Mouse (Mus musculus) megakaryocyte-erythroid progenitor cell, adult 5-6 weeks (primary cell): Measurements from ENCODE around the gene Gimap5. TPM values are rescaled to one million over a fixed set of nuclear protein-coding genes. Genes with fewer than 3 reads are reported as not detected.

ENCODE experiments used
- ATAC-seq: replicated peaks from 2 replicates; pipeline ENCODE4 v1.8.0; 2016; ENCODE audit warnings: mild to moderate bottlenecking, inconsistent platforms; ENCODE audit not compliant: severe bottlenecking, poor library complexity, low FRiP score, low TSS enrichment
- total RNA-seq, 2 experiments: library from RNA; stranded (forward) in 1 of 2; stranded (reverse) in 1 of 2; fragments of 200-1000, 215-1000 nt in 1 of 2; fragments of >200 nt in 1 of 2; fragmentation: Nextera tagmentation in 1 of 2; gene quantifications; 2 replicates each; pipeline ENCODE4 v1.2.3; 2014 to 2017

Gene Gimap5
- total RNA-seq, 2 experiments from 2014 or later = 1.5 to 6.1 TPM

DNA sequence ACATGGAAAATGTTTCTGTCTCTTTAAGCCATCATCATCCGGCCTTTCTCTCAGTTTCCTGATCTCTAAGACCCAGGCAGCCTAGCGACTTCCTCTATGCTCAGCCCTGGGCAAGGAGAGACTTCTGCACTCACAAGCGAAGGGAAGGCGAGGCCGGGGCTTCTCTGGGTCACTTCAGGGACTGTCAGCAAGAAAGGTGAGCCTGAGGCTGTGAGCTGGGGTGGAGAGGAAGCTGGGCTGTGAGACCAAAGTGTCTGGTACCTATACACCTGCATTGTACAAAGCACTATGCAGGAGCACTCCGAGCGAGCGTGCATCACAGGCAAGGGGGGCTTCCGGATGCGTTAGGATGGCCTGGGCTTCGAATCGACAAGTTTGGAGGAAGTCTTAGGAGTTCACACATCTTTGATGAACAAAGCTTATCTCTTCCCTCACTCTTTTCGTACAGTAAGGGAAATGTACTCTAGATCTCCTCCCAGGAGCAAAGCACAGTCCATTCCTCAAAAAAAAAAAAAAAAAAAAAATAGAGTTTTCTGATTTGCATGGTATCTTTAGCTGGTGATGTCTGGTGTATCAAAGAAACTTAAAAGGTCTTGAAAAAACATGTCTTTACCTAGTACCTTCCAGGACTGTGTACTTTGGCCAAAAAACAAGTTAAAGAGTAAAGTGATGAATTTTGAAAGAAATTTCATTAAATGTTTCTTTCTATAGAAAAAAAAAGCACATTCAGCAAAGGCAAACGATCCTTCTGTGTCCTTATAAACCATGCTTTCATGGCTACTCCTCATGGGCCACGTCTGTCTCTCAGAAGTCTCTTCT is 6.8 kb upstream of the Gimap5 start, which contains the start of gene Gimap1:
Gene Gimap1, plus strand, starts transcription at position 94 of the 819 bp plus-strand sequence.
- ATAC-seq = 0 out of 2 replicates have a peak, but pooled peaks have one; percentile 41

DNA sequence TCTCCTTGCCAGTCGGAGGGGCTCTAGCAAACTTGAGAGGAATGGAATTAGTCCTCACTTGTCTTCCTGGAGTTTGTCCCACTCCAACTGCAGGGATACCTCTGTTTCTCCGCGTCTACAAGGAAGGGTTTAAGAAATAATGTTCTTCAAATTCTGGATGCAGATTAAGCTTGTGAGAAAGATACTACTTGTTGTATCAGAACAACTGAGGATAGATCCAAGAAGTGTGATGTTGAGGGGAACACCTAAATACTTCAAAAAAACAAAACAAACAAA is 6.3 kb upstream of the Gimap5 start:
- ATAC-seq = no peak

DNA sequence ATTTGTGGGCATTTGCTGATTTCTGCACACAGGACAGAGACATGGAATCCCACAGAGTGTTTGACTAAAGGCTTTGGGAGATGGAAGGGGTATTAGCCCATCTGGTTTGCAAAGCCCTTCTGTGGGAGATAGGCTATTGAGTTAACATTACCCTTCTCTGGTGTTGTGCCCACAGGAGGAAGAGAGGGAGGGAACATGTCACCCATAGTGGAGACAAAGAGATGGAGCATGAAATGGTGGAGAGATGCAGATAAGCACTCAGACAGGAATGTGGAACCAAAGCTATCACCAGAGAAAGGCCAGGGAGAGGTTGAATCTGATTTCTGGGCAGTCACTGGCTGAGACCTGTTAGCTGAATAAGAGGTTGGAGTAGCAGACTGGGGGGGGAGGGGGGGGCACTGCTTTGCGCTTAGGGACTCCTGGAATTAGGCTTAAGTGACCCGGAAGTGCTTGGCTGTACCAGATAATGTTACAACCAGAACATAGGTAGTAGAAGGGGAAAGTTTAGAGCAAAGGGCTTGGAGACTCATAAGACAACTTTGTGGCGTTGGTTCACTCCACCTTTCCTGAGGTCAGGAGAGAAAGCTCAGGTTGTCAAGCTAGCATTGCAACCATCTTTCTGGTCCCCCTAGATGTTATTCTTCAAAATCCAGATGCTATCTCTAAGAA is 5.4 kb upstream of the Gimap5 start:
- no peak for ATAC-seq

DNA sequence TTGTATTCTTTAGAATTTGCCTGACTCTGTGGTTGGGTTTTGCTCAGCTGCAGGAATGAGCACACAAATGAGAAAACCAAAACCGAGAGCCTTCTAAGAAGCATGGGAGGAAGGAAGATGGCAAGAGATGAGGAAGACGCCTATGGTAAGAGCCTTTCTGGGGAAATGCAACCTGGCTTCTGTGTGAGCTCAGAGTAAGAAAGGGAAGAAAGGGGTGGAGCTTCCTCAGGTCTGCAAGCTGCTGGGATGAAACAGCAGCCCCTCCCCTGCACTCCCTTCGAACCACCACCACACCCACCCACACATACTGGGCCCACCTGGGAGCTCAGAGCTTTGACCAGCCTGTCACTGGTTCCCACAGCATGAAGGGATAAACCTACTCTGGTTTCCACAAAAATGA is 4.7 kb upstream of the Gimap5 start:
- ATAC-seq = no peak

DNA sequence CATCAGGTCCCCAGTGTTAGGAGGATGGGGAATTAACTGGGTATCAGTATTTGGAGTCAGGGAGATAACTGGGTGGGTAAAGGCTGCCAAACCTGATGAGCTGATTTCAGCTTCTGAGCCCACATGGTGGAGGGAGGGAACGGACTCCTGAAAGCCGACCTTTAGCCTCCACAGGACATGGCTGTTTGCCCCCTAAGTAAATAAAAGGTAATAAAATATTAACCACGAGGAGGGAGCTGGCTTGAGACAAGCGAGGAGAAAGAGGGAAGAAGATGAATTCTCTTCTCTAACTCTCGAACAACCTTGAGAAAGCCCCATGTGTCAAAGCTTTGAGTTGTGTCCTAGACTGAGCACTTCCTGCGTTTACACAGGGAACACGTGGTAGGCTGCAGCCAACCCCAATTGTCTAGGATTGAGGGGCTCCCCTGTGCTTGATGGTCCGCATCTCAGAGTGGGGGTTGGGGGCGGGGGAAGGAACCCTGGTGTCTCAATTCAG is 4.2 kb upstream of the Gimap5 start:
- no peak for ATAC-seq

DNA sequence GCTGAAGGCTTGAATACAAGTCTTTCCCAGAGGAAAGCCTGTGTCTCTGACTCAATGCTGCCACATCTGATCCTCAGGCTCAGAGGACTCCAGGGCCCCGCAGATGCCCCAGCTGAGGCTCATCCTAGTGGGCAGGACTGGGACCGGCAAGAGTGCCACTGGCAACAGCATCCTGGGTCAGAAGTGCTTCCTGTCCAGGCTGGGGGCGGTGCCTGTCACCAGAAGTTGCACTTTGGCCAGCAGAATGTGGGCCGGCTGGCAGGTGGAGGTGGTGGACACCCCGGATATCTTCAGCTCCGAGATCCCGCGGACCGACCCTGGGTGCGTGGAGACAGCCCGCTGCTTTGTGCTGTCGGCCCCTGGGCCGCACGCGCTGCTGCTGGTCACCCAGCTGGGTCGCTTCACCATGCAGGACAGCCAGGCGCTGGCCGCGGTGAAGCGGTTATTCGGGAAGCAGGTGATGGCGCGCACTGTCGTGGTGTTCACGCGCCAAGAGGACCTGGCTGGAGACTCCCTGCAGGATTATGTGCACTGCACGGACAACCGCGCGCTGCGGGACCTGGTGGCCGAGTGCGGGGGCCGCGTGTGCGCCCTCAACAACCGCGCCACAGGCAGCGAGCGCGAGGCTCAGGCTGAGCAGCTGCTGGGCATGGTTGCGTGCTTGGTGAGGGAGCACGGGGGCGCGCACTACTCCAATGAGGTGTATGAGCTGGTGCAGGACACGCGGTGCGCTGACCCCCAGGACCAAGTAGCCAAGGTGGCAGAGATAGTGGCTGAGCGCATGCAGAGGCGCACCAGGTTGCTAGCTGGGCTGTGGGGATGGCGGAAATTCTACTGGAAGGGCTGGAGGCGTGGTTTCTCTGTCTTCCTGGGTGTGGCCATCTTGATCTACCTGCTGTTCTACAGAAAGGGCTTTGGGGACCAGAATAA is 3.3 kb upstream of the Gimap5 start:
- ATAC-seq = no peak

DNA sequence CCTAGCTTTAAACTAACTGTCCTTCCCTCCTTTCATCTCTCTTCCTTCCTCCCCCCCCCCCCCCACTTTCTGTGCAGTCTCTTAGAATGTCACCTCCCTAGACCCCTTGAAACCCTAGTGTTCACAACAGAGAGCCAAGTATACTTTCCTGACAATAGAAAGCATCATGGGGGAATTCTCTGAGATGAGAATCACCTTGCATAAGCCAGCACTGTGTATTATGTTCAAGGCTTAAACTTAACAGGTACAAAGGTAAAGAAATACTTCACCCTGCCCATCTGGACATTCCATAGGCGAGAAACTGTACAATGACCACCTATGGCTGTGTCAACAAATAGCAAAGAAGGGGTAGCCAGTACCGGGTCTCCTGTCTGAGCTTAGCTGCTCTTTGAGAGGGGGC is 507 bp upstream of the Gimap5 start:
- no peak for ATAC-seq

DNA sequence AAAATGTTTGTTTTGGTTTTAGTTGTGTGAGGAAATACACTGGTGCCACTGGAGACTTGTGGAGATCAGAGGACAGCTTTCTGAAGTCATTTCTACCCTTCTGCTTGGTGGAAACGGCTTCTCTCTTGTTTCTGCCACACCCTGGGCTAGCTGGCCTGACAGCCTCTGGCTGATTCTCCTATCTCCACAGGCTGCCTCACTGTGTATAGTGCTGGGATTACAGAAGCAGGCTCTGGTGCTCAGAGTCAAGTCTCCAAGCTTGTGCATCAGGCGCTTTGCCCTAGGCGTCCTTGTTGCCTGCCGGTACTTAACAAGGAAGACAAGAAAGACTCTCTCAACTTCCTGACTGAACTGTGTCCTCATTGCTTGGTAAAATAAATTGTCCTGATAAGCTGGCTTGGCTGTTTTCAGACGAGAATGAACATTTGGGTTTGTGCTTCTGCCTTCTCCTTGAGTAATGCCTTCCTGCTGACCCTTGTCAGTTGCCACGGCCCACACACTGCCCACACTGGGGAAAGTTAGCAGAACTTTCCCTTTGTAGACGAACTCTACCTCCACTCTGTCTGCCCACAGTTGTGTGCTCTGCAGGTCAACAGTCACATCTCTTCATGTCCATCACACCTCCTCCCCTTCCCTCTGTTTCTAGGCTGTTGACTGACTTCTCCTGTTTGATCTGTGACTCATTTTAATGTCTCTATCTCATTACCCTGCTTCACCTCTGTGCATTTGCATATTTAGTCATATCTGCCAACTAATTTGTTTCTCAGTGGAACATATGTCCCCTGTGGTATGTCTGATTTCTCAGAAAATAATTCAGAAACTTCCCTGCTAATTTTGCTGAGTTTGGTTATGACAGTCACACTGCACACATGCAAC is 1.3 kb downstream of the Gimap5 start:
- 0 out of 2 replicates have a peak, but pooled peaks have one; percentile 45 for ATAC-seq

DNA sequence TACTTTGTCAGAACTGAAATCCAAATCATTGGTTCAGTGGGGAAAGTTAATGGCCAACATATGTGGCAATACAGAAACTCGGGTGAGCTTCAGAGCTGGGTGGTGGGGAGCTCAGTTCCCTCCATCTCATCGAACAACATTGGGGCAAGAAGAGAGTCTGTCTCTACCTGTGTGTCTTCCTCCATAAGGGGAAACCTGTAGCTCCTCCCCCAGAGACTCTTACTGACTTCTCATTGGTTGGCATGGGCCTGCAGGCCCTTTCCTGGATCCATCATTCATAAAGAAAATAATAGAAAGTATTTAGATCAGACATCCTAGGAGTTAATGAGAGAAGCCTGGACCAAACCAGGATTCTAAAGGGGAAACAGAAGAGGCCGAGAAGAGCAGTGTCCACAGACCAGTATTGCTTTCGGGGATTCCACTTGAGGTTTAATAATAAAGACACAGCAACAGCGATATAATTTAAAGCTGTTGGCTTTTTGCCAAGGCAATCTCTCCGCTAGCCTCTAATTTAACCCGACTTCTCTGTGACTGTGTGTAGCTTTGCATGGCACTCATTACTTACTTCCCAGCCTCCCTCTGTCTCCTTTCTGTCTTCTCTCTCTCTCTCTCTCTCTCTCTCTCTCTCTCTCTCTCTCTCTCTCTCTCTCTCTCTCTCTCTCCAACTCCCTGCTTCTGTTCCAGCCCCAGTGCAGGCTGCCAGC is 17.7 kb downstream of the Gimap5 start:
- ATAC-seq = no peak

DNA sequence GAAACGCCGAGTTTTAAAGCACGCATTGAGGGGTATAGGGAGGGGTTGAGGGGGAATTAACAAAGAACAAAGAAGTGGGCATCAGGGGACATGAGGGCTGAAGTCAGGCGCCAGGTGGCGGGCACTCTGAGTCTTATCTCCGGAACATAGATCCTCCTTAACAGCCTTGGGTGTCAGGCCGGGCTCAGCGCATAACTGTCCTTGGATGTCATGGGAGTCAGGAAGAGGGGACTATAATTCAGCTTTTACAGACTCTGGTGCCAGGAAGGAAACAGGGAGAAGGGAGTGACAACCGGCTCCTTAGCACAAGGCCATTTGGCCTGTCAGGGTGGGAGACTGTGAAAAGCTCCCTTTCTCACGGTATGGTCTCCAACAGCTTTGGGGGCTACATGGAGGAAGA is 18.5 kb downstream of the Gimap5 start:
- no peak for ATAC-seq

DNA sequence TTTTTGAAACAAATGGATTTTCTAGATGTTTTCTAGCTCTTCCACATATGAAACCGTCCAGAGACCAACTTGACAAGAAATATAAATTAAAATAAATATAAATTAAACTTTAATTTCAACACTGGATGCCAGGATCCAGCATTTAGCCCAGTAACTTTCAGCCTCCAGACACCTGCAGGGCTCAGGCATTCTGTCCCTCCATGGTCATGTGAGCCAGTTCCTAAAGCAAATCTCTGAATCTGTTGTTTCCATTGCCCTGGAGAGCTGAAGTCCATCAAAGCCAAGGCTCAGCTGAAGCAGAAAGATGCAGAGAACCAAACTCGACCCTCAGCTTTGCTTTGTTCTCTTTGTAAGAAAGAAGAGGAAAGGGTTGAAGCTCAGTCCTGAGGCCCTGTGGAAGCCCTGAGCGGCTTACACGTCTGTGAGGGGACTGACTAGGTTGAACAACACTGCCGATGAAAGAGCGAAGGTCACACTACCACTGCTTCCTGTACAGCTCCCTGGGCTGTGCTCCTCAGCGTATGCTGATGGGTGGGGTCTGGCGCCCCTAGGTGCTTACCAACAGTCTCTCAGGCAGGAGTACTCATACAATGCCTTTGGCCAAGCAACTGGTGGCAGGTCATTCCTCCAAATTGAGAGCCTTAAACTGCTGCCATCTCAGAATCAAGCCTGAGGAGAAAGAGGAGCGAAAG is 22.3 kb downstream of the Gimap5 start:
- ATAC-seq = no peak

DNA sequence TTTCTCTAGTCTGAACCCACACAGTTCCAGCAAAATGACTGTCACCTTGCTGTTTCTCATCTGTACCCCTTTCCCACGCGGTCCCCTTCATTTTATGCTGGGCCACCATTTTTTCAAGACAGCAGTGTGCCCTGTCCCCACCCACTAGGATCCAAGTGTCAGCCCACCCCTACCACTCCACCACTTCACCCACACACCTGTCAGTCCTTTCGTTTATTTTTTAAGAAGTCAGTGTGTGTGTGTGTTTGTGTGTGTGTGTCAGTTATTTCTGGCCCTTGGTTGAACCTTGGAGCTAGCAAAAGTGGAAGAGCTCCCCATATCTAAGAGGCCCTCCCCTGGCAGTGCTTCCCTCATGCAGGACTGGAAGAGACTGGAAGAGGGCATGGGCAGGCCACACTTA is 22.9 kb downstream of the Gimap5 start:
- no peak for ATAC-seq

DNA sequence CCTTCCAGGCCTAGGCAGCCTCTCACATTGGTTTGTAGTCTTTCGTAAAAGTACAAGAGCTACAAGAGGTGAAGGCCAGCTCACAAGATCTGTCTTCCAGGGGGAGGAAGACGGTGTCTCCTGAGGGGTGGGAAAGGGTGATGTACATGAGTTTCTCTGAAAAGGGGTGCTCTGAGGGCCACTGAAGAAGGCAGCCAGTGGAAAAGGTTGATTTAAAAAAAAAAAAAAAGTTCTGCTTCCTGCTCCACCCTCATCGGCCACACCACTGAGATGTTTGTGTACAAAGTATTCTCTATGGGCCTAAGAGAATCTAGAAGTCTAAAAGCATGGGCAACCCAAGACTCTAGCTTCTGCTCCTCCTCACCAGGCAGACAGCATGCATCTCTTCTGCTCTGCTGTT is 24.7 kb downstream of the Gimap5 start, which contains the start of gene Gimap3:
Gene Gimap3, minus strand, starts transcription at position 156 of the 400 bp plus-strand sequence.
- ATAC-seq = no peak

DNA sequence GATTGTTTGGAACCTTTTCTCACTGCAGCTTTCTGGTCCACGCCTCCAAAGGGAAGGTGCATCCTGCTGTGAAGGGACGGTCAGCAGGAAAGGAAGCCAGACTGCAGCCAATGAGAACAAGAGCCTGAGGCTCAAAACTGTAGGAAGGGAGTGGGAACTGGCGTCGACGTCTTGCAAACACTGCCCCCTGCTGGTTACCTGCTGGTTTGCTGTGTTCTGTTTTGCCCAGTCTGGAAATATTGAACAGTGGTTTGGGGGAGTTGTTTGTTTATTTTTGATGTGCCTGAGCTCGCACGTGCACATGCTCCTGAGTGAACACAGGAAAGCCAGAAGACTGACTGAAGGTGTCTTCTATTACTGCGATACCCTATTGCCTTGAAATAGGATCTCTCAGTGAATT is 26.0 kb downstream of the Gimap5 start:
- peak; percentile 89 for ATAC-seq

DNA sequence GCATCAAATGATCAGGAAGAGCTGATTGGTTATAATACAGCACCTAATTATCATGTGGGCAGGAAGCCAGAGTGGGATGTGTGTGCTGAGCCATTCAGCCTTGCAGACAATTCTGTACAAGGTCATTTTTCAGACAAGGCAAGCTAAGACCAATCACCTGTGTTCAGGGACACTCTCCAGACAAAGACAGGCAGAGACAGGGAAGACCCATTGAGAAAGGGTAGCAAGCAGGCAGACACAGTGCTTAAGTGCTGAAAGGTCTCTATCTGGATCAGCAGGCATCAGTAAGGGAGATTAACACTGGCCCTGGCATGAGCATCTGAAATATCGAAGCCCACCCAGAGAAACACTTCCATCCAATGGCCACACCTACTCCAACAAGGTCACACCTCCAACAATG is 38.4 kb downstream of the Gimap5 start:
- ATAC-seq = no peak

DNA sequence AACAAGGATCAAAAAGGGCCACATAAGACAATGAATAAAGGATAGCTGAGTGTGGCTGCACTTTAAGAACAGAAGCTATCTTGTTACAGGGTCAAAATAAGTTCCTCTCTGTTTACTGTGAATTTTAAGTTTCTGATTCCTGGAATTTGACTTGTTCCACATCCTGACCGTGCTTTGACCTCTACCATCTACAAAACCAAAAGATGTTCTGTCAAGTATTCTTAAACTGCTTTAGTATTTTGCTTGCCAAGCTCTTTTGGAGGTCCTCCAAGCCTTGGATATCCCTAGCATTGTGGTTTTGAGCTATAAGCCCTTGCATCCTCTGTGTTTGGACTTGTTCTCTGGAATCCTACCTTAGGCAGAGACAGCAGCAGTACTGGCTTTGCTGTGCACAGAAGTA is 39.2 kb downstream of the Gimap5 start:
- ATAC-seq = no peak

DNA sequence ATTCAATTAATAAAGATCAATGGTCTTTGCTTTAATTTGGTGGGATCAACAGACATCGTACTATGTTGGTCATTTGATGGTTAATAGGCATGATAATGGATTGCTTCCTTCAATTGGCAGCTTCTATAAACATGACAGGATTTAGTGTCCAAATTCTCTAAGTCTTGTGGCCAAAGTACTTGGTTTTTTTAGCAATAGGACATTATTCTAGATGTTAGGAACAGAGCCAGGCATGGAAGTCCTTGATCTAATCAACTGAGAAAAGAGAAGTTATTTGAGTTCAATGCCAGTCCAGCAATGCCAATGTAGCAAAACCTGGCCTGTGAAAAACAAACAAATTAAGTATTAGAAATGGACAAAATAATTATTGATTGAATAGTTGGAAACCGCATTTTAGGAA is 39.6 kb downstream of the Gimap5 start:
- no peak for ATAC-seq

DNA sequence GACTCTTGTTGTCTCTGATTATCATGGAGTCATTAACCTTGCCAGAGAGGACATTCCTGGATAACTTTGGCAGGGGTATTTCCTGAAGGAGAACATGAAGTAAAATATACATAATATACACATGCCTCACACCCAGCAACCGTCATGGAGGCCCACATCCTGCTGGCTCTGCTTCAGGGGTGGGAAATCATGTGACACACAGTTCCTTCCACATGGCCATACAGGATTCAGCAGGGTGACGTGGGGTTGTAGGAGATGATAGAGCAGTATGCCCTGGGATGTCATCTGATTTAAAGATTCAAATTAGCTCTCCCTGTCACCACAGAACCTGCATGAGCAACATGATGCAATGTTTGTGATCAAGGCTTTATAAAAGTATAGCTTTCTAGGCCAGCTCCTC is 41.9 kb downstream of the Gimap5 start:
- no peak for ATAC-seq
